Mouse (Mus musculus) CH12.LX (cell line): ENCODE measurements around the gene Gbp8.
"Not testable (repeated sequence)": the region's sequence is repeated elsewhere in the genome, so short reads cannot be mapped to it uniquely, and the experiment has no call there.

Experiments used
- CHD1 ChIP-seq: IDR thresholded peaks from 2 replicates; pipeline ENCODE4 v1.6.1; 2012; ENCODE audit warnings: low read depth, low read length, improper control_type of control experiment, inconsistent platforms
- CHD2 ChIP-seq: IDR thresholded peaks from 2 replicates; pipeline ENCODE4 v1.6.1; 2011; ENCODE audit warnings: low read length, improper control_type of control experiment
- CTCF ChIP-seq, 2 experiments: IDR thresholded peaks in 1 of 2; conservative IDR thresholded peaks in 1 of 2; 2 replicates each; pipeline ENCODE4 v1.5.1; 2011 to 2012; ENCODE audit warnings: low read depth in 2 of 2, low read length in 2 of 2, improper control_type of control experiment in 1 of 2, inconsistent platforms in 1 of 2, mild to moderate bottlenecking in 1 of 2, moderate library complexity in 1 of 2
- EP300 ChIP-seq: IDR thresholded peaks from 2 replicates; pipeline ENCODE4 v1.6.1; 2011; ENCODE audit warnings: low read length, improper control_type of control experiment
- IRF4 ChIP-seq: IDR thresholded peaks from 2 replicates; pipeline ENCODE4 v1.6.1; 2014; ENCODE audit warnings: low read depth, mild to moderate bottlenecking, inconsistent platforms, low read length, improper control_type of control experiment
- JUN ChIP-seq: IDR thresholded peaks from 2 replicates; pipeline ENCODE4 v1.6.1; 2011; ENCODE audit warnings: low read depth, mild to moderate bottlenecking, low read length, improper control_type of control experiment, moderate library complexity; ENCODE audit not compliant: insufficient read depth
- KAT2A ChIP-seq: IDR thresholded peaks from 2 replicates; pipeline ENCODE4 v1.6.1; 2012; ENCODE audit warnings: low read length, improper control_type of control experiment, inconsistent platforms; ENCODE audit not compliant: insufficient replicate concordance
- MXI1 ChIP-seq: IDR thresholded peaks from 2 replicates; pipeline ENCODE4 v1.6.1; 2011; ENCODE audit warnings: mild to moderate bottlenecking, low read depth, low read length, improper control_type of control experiment
- POLR2A ChIP-seq: IDR thresholded peaks from 2 replicates; pipeline ENCODE4 v1.6.1; 2011; ENCODE audit warnings: low read depth, mild to moderate bottlenecking, improper control_type of control experiment, low read length
- POLR2AphosphoS2 ChIP-seq: IDR thresholded peaks from 2 replicates; pipeline ENCODE4 v1.6.1; 2011; ENCODE audit warnings: low read depth, low read length, improper control_type of control experiment
- RCOR1 ChIP-seq: conservative IDR thresholded peaks from 2 replicates; pipeline ENCODE4 v1.6.1; 2012; ENCODE audit warnings: low read depth, mild to moderate bottlenecking, inconsistent platforms, low read length, improper control_type of control experiment
- TBP ChIP-seq: conservative IDR thresholded peaks from 2 replicates; pipeline ENCODE4 v1.6.1; 2011; ENCODE audit warnings: low read depth, low read length, improper control_type of control experiment
- ZC3H11A ChIP-seq: IDR thresholded peaks from 2 replicates; pipeline ENCODE4 v1.6.1; 2012; ENCODE audit warnings: low read depth, mild to moderate bottlenecking, inconsistent platforms, low read length, improper control_type of control experiment
- ZMIZ1 ChIP-seq: IDR thresholded peaks from 2 replicates; pipeline ENCODE4 v1.6.1; 2012; ENCODE audit warnings: low read depth, mild to moderate bottlenecking, inconsistent platforms, low read length, improper control_type of control experiment

GRCm38 (mm10) chr5:105140089-105140810 lies 910 bp upstream of the Gbp8 start:
- TF ChIP-seq POLR2A; CTCF (conservative IDR thresholded peaks at IDR 0.05 in 1 of 2, IDR thresholded peaks at IDR 0.05 in 1 of 2; ENCODE audit: low read depth in 2 of 2, low read length in 2 of 2); KAT2A; IRF4; EP300; ZMIZ1; CHD2; CHD1; RCOR1; TBP; POLR2AphosphoS2; ZC3H11A; JUN: not testable (repeated sequence)
- 0 out of 2 replicates have a peak, but pooled peaks have one; percentile 0 for TF ChIP-seq MXI1
